Mouse (Mus musculus): Measurements from ENCODE around the gene Mrps5. TPM values are rescaled to one million over a fixed set of nuclear protein-coding genes. Genes with fewer than 3 reads are reported as not detected.
"Not testable (repeated sequence)": the region's sequence is repeated elsewhere in the genome, so short reads cannot be mapped to it uniquely, and the experiment has no call there.

Mrps5 gene
- 10 to 100 TPM; 69.3 to 82.2 TPM for total RNA-seq (2021)
- long read RNA-seq, experiment 1, full-length matches to known transcripts = 78 of 88 reads
- long read RNA-seq, experiment 1, partial matches to known transcripts = 6 of 88 reads
- long read RNA-seq, experiment 1, other reads (novel, unspliced or antisense) = 4 of 88 reads
- long read RNA-seq, experiment 2, full-length matches to known transcripts = 55 of 63 reads
- long read RNA-seq, experiment 2, partial matches to known transcripts = 4 of 63 reads
- long read RNA-seq, experiment 2, other reads (novel, unspliced or antisense) = 4 of 63 reads

DNA sequence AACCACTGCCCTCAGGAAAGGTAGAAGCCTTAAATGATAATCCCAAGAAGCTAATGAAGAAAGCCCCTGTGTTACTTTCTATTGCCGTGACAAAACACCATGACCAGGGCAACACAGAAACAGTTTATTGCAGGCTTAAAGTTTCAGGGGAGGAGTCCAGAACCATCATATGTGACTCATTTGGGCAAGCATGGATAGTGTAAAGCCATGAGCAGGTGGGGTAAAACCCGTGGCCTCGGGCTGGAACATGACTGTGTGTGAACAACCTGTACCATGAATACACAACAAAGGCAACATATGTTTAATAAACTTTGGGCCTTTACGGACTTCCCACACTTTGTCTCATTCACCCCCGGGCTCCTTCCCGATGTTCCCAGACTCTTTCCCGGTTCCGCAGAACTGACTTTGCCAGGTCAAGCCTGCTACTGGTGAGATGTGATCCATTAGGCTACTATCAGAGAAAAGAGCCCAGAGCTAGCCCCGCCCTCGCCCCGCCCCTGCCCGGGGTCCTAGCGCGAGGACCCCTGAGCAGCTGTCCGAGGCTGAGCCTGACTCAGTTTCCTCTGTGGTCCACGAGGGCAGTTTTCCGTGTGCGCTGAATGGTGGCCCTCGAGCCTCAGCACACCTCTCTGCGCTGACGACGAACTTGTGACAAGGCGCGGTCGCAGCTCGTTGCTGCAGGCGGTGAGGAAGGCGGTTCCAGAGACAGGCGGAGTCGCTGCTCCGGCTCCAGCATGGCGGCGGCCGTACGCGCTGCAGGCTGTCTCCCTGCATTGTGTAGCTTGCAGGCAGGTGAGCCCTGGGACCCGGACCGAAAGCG, at the start of gene Mrps5, which contains the start of gene Zfp661:
TSS of gene Mrps5 (plus strand) at position 529 of the 820 bp plus-strand sequence.
TSS of gene Zfp661 (minus strand) at position 401 of the 820 bp plus-strand sequence.
- peak; percentile 84 for DNase-seq (ENCODE audit: low spot score)

DNA sequence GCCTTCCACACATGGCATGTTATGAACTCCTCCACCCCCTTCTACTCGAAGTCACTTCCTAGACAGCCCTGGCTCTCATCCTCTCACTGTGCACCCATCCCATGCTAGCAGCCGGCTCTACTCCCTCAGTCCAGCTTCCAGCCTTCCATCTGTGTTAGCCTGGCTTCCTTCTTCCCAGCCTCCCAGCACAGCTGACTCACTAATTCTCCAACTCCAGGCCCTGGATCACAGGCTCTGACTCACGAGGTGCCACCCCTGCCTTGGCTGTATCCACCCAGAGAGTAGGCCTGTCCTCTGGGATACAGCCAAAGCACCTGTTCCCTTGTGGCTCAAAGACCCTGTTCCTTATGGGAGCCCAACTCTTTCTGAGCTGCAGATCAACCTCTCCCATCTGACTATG, 49.5 kb upstream of the Mrps5 start:
- DNase-seq (ENCODE audit: low spot score) = no peak

DNA sequence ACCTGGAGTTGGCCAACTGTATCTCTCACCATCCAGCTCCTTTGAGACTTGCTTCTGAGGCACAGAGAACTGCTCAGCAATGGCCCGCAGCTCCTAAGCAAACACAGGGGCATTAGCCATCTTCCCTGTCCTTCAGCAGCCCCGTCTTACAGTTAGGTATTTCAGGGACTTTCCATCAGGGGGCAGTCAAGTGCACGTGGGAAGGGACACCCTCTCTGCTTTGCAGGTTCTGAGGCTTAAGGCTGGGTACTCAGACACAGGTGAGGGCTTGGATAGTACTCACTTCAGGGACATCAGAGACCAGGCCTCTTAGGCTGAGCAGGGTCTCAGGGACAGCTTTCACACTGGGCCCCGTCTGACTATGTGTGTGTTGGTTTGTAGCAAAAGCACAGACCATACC, 47.5 kb upstream of the Mrps5 start:
- no peak for DNase-seq (ENCODE audit: low spot score)

DNA sequence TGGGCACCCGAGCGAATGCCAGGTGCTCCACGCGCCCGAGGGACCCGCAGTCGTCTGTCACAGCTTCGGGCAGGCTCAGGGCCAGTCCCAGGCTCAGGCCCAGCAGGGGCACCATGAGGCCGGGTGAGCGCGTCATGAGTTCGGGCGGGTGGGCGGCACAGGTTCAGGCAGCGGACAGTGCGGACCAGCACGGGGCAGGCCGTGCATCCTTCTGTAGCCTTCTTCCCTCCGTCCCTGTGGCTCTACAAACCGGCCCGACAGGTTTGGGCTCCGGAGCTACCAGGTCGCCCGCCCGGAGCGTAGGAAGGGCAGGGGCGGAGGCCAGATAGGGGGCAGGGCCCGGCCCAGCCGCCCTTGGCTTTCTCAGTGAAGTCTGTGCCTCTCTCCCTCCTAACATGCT, 45.8 kb upstream of the Mrps5 start, which contains the start of gene Prom2:
TSS of gene Prom2 (minus strand) at position 283 of the 400 bp plus-strand sequence.
- DNase-seq (ENCODE audit: low spot score) = no peak

DNA sequence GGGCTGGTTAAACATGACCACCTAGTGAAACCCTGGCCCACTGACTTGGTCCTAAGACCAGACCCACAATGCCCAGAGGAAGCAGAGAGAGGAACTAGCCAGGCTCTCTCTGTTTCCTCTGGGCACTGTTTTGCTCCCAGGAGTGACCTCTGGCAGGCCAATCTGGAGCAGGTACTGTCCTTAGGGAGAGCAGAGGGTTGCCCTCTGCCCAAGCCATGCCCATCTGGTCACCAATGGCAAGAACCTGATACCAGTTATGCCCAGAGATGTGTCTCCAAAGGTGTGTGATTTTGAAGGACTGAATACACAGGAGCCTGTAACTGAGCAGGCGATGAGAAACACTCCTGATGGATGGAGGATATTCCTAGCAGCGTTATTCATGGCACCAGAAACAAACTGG, 45.3 kb upstream of the Mrps5 start:
- DNase-seq (ENCODE audit: low spot score) = no peak

DNA sequence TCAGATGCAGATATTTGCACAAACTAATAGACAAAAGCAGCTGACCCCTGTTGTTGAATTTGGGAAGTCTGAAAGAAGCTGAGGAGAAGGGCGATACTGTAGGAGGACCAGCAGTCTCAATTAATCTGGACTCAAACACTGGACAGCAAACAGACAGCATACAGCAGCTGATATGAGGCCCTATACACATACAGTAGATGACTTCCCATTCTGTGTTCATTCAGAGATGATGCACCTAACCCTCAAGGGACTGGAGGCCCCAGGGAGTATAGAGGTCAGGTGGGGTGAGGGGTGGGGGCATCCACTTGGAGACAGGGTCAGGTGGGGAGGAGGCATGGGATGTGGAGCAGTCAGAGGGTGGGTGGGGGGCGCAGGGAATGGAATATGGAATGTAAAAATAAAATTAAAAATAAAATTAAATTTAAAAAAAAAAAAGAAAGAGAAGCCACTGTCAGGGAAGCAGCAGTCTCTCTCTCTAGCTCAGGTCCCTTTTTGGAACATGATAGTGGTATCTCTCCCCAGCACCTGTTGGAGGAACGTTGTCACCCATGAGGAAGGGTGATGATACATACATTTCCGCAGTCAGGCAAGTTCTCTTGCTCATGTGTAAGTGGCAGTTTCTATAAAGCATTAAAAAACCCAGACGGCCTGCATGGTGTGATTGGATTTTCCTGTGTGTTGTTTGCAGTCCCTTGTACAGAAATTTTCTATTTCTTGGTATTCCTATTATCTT, 38.5 kb upstream of the Mrps5 start:
- no peak for DNase-seq (ENCODE audit: low spot score)

DNA sequence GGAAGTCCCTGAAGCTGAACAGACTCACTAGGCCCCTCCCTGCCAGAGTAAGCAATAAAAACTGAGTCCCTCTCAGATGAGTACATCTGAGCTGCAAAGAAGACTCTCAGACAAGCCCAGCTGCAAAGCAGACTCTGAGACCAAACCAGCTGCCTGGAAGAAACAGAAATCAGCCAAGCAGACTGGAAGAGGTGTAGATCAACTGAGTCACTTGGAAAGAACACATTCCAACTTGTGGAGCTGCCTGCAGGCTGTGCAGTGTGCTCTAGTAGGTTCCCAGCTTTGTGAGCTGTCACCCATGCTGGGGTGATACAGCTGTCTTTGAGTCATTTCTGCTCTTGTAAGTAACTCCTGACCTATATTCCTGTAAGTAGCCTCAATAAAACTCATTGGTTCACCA, 37.3 kb upstream of the Mrps5 start:
- DNase-seq (ENCODE audit: low spot score) = no peak

DNA sequence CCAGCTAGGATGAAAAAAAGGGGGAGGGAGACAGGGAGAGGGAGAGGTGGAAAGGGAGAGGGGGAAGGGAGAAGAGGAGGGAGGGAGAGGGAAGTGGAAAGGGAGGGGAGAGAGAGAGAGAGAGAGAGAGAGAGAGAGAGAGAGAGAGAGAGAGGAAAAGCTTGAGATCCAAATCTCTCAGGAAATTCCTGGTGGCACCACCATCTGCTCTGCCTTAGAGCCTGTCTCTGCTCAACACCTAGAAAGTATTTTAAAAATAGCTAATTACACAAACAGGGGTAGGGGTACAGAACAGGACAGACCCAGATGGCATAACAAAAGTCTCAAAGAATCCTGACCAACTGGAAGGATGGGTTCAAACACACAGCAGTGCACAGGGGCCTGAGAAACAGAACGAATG, 36.6 kb upstream of the Mrps5 start:
- DNase-seq (ENCODE audit: low spot score) = no peak

DNA sequence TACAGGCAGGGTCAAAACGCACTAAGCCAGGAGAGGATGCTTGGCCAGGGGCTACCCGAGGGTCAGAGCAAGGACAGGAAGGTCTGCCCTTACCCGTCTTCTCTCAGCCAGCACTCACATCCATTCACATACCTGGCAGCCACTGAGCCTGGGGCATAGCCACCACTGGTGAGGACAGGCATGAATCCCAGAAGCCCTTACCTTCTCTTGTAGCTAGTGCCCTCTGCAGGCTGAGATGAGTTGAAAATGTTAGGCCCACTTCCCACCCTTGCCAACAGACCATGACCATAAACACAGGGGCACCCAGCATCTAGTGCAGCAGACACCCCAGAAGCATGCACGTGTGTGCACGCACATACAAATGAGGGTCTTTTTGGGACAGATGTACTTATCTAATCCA, 35.9 kb upstream of the Mrps5 start:
- DNase-seq (ENCODE audit: low spot score) = no peak

DNA sequence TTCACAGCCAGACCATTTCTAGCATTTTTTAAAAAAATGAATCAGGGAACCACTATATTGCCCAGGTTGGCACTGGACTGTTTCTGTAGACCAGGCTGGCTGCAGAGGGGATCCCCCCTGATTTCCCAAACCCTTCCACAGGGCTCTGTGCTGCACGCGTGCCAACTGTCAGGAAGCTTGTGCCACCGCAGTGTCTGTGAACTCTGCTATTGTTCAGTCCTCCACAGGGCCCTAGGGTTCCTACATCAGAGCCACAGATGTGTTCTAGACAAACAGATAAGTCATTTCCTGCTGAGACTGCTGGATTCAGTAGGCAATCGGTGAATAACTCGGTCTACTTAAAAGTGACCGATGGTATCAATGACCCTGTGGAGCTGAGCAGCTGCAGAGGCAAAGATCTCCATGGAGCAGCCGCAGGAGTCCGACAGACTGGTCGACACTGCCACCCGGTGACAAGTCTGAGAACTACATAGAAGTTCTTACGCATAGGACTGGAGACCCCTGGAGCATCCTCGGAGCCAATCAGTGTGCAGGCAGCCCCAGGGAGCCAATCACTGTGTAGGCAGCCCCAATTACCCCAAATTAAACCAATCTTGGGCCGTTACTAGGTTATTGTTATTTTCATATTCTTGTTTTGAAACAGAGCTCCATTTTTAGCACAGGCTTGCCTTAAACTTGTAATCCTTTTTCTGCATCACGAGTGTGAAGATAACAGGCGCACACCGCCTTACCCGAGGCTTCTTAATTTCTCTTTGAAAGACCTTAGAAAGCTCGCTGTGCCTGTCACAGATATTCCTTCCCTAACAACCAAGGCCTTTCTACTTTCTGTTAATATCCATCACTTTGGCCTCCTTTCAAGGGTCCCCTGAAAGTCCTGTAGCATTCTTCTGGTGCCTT, 27.7 kb upstream of the Mrps5 start:
- DNase-seq (ENCODE audit: low spot score) = peak; percentile 56

DNA sequence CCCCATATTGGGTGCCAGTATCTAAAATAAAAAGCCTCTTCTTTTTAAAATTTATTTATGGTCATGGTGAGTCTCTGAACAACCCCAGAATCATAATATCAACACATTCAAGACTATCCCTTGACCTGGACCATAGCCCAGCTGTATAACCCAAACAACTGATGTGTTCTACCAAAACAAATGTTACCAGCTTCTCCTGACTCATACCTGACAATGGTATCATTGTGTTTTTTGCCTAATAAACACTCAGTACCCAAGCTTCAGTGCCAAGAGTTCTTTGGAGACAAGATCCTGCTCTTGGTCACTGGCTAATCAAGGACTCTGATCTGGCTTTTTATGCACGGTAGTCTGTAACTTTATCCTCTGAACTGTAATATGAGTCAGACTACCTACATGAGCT, 13.7 kb upstream of the Mrps5 start:
- no peak for DNase-seq (ENCODE audit: low spot score)

DNA sequence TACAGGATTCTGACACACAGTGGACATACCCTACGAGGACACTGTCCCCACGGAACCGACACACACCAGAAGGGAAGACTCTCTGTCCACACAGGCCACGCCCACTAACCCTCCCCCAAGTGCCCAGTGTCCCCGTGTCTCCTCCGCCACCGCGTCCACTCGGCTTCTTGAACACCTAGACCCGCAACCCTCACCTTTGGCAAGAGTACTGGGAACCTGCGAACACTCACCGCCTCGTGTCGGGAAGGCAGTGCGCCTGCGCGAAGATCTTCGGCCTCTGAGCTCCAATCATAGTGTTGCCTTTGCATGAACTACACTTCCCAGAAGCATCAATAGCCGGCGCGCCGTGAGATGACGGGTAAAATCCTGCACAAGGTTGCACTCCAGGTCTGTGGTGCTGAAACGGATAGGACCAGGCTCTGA, 2.6 kb upstream of the Mrps5 start:
- peak; percentile 92 for DNase-seq (ENCODE audit: low spot score)

DNA sequence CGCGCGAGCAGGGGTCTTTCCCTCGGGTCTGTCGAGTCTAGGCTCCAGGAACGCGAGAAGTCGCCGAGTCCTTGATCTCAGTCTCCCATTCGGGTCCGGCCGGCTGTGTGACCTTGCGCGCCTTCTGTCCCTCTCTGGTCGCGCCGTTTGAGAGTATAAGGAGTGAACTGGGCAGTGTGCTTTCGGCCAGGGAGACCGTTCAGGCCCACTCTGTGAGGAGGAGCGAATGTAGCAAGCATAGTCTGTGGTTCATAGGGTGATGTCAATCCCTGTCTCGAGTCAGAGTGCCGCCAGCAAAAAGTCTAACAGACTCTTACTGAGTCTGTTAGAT, 457 bp downstream of the Mrps5 start:
- no peak for DNase-seq (ENCODE audit: low spot score)

DNA sequence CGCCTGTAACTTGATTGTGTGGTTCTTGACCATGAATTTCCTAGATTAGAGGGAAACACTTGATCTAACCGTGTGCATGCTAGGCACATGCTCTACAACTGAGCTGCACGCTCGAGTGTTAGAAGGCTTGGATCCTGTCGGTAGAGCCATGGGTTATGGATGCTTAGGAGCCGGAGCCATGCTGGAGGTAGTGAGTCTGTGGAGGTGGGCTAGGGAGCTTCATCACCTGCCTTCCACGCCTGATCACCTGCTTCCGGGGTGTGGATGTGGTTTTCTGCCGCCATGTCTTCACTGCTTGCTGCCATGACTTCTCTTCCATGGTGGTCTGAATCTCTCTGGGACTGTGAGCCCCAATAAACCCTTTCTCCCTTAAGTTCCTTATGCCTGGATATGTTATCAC, 1.9 kb downstream of the Mrps5 start:
- DNase-seq (ENCODE audit: low spot score) = no peak

DNA sequence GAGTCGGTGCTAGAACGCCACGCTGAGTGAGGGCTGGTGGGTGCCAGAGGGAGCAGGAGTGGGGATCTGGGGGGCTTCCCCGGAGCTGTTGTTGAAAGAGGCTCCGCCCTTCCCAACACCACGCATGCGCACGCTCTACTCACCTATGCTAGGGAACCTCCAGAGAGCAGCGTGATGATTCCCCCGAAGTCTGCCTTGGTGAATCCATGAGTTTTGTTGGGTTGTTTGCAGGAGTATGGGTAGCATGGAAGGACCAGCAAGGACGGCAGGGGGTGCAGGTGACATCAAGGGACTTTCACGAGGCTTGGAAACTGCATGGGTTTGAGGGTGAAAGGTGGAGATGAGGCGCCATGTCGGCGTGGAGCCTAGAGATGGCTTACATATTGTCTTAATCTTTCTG, 3.2 kb downstream of the Mrps5 start:
- DNase-seq (ENCODE audit: low spot score) = no peak

DNA sequence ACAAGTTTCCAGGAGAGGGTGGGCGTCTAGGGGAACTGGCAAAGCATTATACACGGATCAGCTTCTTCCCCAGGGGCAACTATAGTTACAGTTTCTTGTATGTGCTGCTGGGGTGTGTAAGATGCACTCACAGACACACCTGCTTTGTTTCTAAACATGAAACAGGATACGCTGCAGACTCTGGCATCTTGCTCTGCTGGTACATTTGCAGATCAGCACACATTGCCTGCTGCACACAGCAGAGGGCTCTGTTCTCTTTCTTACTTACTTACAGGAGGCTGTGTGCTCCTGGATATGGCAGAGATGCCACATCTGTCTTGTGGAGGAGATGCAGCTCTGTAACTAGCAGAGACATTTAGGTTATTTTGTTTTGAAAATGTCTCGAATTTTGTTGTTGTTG, 3.8 kb downstream of the Mrps5 start:
- DNase-seq (ENCODE audit: low spot score) = no peak

DNA sequence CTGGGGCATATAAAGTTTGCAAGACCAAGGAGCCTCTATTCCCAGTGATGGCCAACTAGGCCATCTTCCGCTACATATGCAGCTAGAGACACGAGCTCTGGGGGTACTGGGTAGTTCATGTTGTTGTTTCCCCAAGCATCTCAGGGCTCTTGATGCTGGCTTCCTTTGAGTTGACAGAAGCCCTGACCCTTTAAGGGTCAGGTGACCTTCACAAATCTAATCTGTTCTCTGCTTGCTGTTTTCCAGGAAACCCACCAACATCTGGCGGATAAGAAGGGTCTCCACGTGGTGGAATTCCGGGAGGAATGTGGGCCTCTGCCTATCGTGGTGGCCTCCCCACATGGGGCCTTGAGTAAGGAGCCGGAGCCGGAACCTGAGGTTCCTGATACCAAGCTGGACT, 16.4 kb downstream of the Mrps5 start:
- DNase-seq (ENCODE audit: low spot score) = not testable (repeated sequence)

DNA sequence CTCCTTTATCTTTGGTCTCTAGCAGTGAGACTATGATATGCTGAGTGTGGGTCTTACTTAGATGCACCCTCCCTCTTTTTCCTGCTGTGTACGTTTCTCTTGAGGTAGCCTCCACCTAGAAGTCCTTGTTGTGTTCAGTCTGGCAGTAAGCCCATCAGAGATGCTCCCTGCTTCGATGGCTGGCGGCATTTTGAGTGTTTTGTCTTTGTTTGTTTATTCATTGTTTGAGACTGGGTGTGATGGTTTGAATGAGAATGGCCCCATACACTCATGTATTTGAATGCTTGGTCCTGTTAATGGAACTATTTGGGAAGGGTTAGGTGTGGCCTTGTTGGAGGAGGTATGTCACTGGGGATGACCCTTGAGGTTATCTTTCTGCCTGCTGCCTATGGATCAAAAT, 18.2 kb downstream of the Mrps5 start:
- no peak for DNase-seq (ENCODE audit: low spot score)

DNA sequence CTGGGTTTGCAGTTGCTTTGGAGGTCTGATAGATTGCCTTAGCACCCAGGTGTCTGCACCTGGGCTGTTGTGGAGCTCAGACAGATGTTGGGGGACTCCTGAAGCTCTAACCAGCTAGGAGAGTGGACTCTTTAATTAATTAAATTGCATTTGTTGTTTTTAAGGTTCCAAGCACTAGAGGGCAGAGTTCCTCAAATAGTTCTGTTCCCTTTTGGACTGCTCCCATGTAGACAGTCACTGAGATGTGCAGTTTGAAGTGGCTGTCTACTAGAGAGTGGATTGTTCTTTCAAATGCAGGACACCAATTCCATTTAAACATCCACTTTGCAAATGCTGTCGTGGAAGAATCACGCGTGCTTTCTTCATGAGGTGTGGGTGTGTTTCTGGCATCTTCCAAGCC, 21.2 kb downstream of the Mrps5 start:
- peak; percentile 12 for DNase-seq (ENCODE audit: low spot score)

DNA sequence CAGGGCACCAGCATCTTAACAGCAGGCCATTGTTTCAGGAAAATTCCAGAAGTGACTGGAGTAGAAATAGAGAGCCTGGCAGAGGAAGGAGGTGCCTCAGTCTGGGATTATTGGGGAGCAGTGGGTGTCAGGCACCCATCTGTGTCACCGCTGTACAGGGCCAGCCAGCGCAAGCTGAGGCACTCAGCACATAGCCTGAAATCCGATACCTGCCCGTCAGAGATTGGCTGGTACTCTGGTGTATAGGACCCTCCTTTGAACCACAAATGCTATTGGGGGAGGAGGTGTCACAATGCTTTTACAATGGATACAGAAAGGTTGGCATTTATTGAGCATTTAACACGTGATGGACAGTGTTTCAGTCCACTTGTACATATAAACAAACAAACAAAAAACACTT, 22.0 kb downstream of the Mrps5 start:
- DNase-seq (ENCODE audit: low spot score) = no peak

DNA sequence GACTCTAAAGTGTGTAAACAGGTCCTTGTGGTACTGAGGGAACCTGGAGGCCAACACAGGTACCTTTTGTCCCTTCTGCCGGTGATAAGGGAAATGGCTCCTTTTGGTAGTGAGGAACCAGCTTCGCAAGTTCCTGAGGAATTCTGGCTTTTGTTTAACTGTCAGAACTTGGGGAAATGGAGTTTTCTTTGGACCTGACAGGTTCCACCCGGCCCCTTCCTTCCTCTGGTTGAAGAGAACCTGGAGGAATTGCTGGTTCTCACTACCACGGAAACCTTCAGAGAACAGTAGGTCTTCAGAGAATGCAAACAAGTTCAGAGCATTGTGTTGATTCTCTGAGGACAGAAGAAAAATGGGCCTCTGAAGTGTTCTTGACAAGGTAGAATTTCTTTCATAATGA, 24.4 kb downstream of the Mrps5 start:
- no peak for DNase-seq (ENCODE audit: low spot score)
